Mouse (Mus musculus) left cerebral cortex, postnatal 14 days (tissue): ENCODE data around the gene Gm4871. TPM values are rescaled to one million over a fixed set of nuclear protein-coding genes. Genes with fewer than 3 reads are reported as not detected.

ENCODE experiments used
- DNase-seq, 2 experiments: peaks; one replicate each; pipeline ENCODE4 v3.0.0; 2021 to 2022; ENCODE audit warnings: low spot score in 2 of 2, mixed read lengths in 1 of 2
- intact Hi-C: fragments of 180-260 bp; cut with DNase I; formaldehyde crosslinking; loops from one replicate; pipeline ENCODE4 v1.15.1; 2025
- total RNA-seq, 2 experiments: library from RNA; stranded (reverse); gene quantifications; 2 replicates each; pipeline ENCODE4 v1.2.3; 2021

Gm4871 gene
- total RNA-seq, 2 experiments from 2014 or later: not detected

- no peak for DNase-seq
- intact Hi-C loops: loop anchor here (10.0 kb wide), 1 partner anchor 60 kb away; no protein-coding TSS in a partner anchor
These were observed 28.1 kb downstream of the Gm4871 start for GRCm38 (mm10) chr5:145004495-145004894.

DNA sequence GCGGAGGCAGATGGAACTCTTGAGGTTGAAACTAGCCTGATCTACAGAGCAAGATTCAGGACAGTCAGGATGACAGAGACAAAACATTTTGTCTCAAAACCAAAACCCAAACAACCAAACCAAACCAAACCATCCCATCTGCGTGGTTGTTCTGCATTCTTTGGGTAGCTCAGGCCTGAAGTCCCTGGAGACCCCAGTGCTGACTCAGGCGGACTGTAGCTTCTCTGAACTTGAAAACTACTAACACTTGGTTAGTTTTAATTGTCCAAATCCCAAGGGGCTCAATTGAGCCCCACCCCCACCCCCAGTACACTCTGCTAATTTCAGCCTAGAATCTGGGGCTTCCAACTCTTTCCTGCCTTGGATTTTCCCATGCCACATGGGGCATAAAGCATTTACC, 29.2 kb downstream of the Gm4871 start:
- DNase-seq: no peak
- intact Hi-C loops: loop anchor here (10.0 kb wide), 1 partner anchor 61 kb away; no protein-coding TSS in a partner anchor

- DNase-seq: peak in 1 of 2 experiments; percentile 26
- intact Hi-C loops: no loop called here
These were observed 34.1 kb downstream of the Gm4871 start for GRCm38 (mm10) chr5:144998491-144998890.

GRCm38 (mm10) chr5:144990481-144990880, 42.1 kb downstream of the Gm4871 start:
- intact Hi-C loops: no loop called here
- no peak for DNase-seq

GRCm38 (mm10) chr5:144990051-144990450, 42.5 kb downstream of the Gm4871 start:
- DNase-seq: peak in 1 of 2 experiments; percentile 8
- intact Hi-C loops: no loop called here

DNA sequence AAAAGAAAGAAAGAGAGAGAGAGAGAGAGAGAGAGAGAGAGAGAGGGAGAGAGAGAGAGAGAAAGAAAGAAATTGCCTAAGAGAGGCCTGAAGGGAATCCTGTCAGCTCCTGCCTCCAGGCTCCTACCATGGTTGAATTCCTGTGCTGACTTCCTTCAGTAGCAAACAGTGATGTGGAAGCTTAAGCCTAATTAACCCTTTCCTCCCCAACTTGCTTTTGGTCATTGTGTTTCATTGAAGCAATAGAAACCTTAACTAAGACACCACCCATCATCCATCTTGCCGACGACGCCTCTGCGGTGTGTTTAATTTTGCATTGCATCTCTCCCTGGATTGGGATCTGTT, 43.5 kb downstream of the Gm4871 start:
- intact Hi-C loops: loop anchor here (5.0 kb wide), 2 partner anchors 82 to 112 kb away; no protein-coding TSS in a partner anchor
- no peak for DNase-seq

GRCm38 (mm10) chr5:144988340-144989060, 44.1 kb downstream of the Gm4871 start:
- intact Hi-C loops: loop anchor here (5.0 kb wide), 2 partner anchors 81 to 111 kb away; no protein-coding TSS in a partner anchor
- peak; percentile 61 to 85 for DNase-seq

DNA sequence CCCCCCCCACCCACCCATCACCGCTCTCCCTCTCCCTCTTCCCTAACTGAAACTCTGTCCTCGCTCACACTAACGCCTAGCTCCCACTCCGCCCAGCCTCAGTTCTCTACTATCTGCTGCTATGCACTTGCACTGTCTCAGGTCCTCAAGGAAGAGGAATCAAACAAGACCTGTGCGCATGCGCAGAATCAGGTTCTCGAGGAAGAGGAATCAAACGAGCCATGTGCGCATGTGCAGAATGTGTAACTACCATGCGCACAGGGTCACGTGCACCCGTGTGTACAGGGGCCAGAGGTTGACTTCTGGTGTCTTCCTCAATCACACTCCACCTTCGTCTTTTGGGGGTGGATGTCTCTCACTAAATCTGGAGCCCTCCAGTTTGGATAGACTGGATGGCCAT, 45.0 kb downstream of the Gm4871 start:
- intact Hi-C loops: loop anchor here (5.0 kb wide), 2 partner anchors 80 to 110 kb away; no protein-coding TSS in a partner anchor
- DNase-seq: no peak

- no peak for DNase-seq
- intact Hi-C loops: loop anchor here (5.0 kb wide), 2 partner anchors 78 to 108 kb away; no protein-coding TSS in a partner anchor
These were observed 47.7 kb downstream of the Gm4871 start for GRCm38 (mm10) chr5:144984839-144985238.

DNA sequence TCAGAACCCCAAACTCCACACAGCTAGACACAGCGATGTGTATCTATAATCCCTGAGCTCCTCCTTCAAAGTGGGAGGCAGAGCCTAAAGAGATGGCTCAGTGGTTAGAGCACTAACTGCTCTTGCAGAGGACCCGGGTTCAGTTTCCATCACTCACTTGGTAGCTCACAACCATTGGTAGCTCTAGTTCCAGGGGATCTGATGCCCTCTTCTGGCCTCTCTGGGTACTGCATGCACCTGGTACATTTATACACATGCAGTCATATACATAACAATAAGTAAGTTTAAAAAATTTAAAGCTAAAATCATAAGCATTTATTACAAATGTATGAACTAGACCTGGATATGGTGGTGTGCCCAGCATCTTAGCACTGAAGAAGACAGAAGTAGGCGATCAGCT, 49.3 kb downstream of the Gm4871 start:
- no peak for DNase-seq
- intact Hi-C loops: no loop called here

Other genes with a start within 250 kb of the Gm4871 start
- 10 to 100 TPM; 37.2 to 40.8 TPM for gene Smurf1, start 66.9 kb downstream of the Gm4871 start, total RNA-seq
- not detected for gene 1700018F24Rik, start 10.2 kb upstream of the Gm4871 start, total RNA-seq
- gene Arpc1a, start 51.1 kb upstream of the Gm4871 start, total RNA-seq: 100 to 1,000 TPM; 202 to 205 TPM
- not detected for gene Kpna7, start 51.3 kb upstream of the Gm4871 start, total RNA-seq
- gene Arpc1b, start 81.5 kb upstream of the Gm4871 start, total RNA-seq: 10 to 100 TPM; 31.3 to 35.0 TPM
- gene Pdap1, start 107.5 kb upstream of the Gm4871 start, total RNA-seq: 10 to 100 TPM; 85.9 to 96.7 TPM
- 10 to 100 TPM; 77.9 to 95.3 TPM for gene Bud31, start 107.6 kb upstream of the Gm4871 start, total RNA-seq
- gene Ptcd1, start 134.4 kb upstream of the Gm4871 start, total RNA-seq: 10 to 100 TPM; 16.4 to 17.7 TPM
- 10 to 100 TPM; 24.0 to 24.2 TPM for gene Cpsf4, start 134.5 kb upstream of the Gm4871 start, total RNA-seq
- 100 to 1,000 TPM; 280 to 283 TPM for gene Atp5j2, start 159.3 kb upstream of the Gm4871 start, total RNA-seq
- 10 to 100 TPM in 1 of 2 experiments, 1 to 10 TPM in 1; 9.2 to 10.4 TPM for gene Zkscan14, start 169.1 kb upstream of the Gm4871 start, total RNA-seq
- gene Zkscan5, start 171.8 kb upstream of the Gm4871 start, total RNA-seq: 10 to 100 TPM; 11.7 to 12.3 TPM
- gene Zfp655, start 199.0 kb upstream of the Gm4871 start, total RNA-seq: 10 to 100 TPM; 23.9 to 26.1 TPM
- 10 to 100 TPM; 17.2 to 18.1 TPM for gene Zscan25, start 247.7 kb upstream of the Gm4871 start, total RNA-seq